Mouse (Mus musculus) lung, postnatal 36 days (tissue): ENCODE data around the gene Elf1.

Source experiments
- DNase-seq: peaks from one replicate; pipeline ENCODE4 v3.0.0; 2022; ENCODE audit warnings: mixed read lengths

Elf1 gene

GRCm38 (mm10) chr14:79490246-79490645, 9.3 kb downstream of the Elf1 start:
- no peak for DNase-seq

GRCm38 (mm10) chr14:79494349-79494748, 13.4 kb downstream of the Elf1 start:
- DNase-seq, result no peak

GRCm38 (mm10) chr14:79499326-79499725, 18.3 kb downstream of the Elf1 start:
- no peak for DNase-seq

- DNase-seq, result no peak
Observed at GRCm38 (mm10) chr14:79500756-79501155, 19.8 kb downstream of the Elf1 start.

GRCm38 (mm10) chr14:79503371-79504075, 22.5 kb downstream of the Elf1 start:
- DNase-seq, result peak; percentile 64

- no peak for DNase-seq
Observed at GRCm38 (mm10) chr14:79504246-79505006, 23.4 kb downstream of the Elf1 start.

- no peak for DNase-seq
Observed at GRCm38 (mm10) chr14:79506207-79506606, 25.2 kb downstream of the Elf1 start.

GRCm38 (mm10) chr14:79507846-79508245, 26.9 kb downstream of the Elf1 start:
- DNase-seq, result no peak

GRCm38 (mm10) chr14:79508662-79509305, 27.8 kb downstream of the Elf1 start:
- DNase-seq, result no peak

- peak; percentile 56 for DNase-seq
Observed at GRCm38 (mm10) chr14:79511521-79511920, 30.5 kb downstream of the Elf1 start.

GRCm38 (mm10) chr14:79513951-79514350, 33.0 kb downstream of the Elf1 start:
- no peak for DNase-seq

GRCm38 (mm10) chr14:79515100-79515499, 34.1 kb downstream of the Elf1 start:
- DNase-seq, result no peak

GRCm38 (mm10) chr14:79515511-79516242, 34.7 kb downstream of the Elf1 start:
- peak; percentile 87 for DNase-seq

GRCm38 (mm10) chr14:79516243-79516610, 35.2 kb downstream of the Elf1 start:
- DNase-seq, result no peak

- no peak for DNase-seq
Observed at GRCm38 (mm10) chr14:79516751-79517150, 35.8 kb downstream of the Elf1 start.

- DNase-seq, result no peak
Observed at GRCm38 (mm10) chr14:79517185-79517740, 36.3 kb downstream of the Elf1 start.

- DNase-seq, result no peak
Observed at GRCm38 (mm10) chr14:79518123-79518522, 37.1 kb downstream of the Elf1 start.

GRCm38 (mm10) chr14:79518761-79519662, 38.0 kb downstream of the Elf1 start:
- no peak for DNase-seq

GRCm38 (mm10) chr14:79519663-79519975, 38.6 kb downstream of the Elf1 start:
- DNase-seq, result no peak

GRCm38 (mm10) chr14:79520612-79521011, 39.6 kb downstream of the Elf1 start:
- no peak for DNase-seq

- DNase-seq, result no peak
Observed at GRCm38 (mm10) chr14:79521056-79521455, 40.1 kb downstream of the Elf1 start.
